Mouse (Mus musculus): ENCODE data around the gene Lsamp. TPM values are rescaled to one million over a fixed set of nuclear protein-coding genes. Genes with fewer than 3 reads are reported as not detected.

The Lsamp gene
- total RNA-seq, 2 experiments from 2014 or later = not detected

- no peak for ATAC-seq (ENCODE audit: poor library complexity, severe bottlenecking)
Observed at GRCm38 (mm10) chr16:41481832-41482231, 1497.7 kb downstream of the Lsamp start.

GRCm38 (mm10) chr16:41510915-41511552 lies 1526.9 kb downstream of the Lsamp start:
- ATAC-seq (ENCODE audit: poor library complexity, severe bottlenecking) = no peak

DNA sequence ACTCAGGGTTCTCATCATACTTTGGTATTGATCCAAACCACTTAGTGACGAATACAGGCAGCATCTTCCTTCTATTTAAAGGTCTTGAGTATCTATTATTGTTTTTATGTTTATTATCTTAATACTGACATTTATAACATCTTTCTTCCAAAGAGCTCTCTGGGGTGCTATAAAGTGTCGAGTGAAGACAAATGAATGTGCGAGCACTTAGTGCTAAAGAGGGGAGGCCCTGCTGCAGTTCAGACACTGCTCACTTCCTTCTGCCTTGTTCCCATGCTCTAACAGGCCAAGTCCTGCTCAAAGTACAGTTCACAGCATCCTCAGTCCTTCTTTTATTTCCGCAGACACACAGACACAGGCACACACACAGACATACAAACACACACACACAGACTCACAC lies 1537.4 kb downstream of the Lsamp start:
- no peak for ATAC-seq (ENCODE audit: poor library complexity, severe bottlenecking)

- no peak for ATAC-seq (ENCODE audit: poor library complexity, severe bottlenecking)
Observed at GRCm38 (mm10) chr16:41524266-41524665, 1540.1 kb downstream of the Lsamp start.

DNA sequence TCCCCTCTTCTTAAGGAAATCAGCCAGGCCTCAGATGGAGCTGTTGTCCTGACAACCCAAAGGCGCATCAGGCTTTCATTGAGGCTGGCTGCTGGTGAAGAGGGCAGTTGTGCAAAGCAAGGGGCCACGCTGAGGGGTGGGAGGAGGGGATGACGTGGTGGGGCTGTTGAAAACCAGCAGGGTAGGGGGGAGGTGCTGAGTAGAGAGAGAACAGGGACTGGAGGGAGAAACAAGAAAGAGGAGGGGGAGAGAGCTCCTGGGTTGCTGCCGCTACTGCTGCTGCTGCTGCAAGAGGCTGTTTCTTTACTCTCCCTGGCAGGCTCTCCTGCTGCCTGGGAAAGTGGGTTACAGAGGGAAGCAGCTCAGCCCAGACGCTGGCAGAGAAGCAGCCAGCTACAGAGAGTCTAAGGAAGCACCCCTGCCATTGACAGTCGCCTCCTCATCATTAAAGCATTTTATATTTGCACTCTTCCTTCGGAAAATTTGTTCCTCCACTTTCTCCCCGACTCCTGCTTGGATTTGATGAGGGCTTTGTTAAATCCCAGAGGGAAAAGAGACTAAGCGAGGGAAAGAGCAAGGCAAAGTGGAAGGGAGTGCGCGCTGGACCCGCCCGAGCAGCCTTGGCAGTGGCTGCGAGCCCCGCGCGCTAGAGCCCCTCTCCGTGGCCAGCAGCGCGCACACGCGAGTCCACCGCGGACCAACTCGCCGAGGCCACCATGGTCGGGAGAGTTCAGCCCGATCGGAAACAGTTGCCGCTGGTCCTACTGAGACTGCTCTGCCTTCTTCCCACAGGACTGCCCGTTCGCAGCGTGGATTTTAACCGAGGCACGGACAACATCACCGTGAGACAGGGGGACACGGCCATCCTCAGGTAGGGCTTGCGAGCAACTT lies 1548.7 kb downstream of the Lsamp start:
- no peak for ATAC-seq (ENCODE audit: poor library complexity, severe bottlenecking)

GRCm38 (mm10) chr16:41533686-41534085 lies 1549.5 kb downstream of the Lsamp start:
- no peak for ATAC-seq (ENCODE audit: poor library complexity, severe bottlenecking)

GRCm38 (mm10) chr16:41535806-41536205 lies 1551.6 kb downstream of the Lsamp start:
- ATAC-seq (ENCODE audit: poor library complexity, severe bottlenecking) = no peak

DNA sequence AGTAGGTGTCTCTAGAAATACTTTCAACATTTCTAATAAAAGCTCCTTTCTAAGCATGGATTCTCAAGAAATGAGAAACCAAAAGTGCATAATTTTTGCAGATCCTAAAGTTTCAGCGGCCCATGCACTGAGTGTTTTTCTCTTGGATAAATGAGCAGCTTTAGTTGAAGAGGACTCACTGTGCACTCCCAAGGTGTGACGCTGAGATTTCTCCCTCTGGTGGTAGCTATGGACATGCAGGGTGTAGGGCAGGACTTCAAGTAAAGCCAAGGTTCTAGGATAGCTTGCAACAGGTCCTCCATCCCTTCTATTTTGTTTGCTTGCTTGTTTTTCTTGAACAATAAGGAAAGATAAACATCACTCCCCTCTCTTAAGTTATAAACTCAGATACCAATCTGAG lies 1558.5 kb downstream of the Lsamp start:
- ATAC-seq (ENCODE audit: poor library complexity, severe bottlenecking) = no peak

GRCm38 (mm10) chr16:41551164-41551563 lies 1567.0 kb downstream of the Lsamp start:
- no peak for ATAC-seq (ENCODE audit: poor library complexity, severe bottlenecking)

- no peak for ATAC-seq (ENCODE audit: poor library complexity, severe bottlenecking)
Observed at GRCm38 (mm10) chr16:41551851-41552262, 1567.7 kb downstream of the Lsamp start.

DNA sequence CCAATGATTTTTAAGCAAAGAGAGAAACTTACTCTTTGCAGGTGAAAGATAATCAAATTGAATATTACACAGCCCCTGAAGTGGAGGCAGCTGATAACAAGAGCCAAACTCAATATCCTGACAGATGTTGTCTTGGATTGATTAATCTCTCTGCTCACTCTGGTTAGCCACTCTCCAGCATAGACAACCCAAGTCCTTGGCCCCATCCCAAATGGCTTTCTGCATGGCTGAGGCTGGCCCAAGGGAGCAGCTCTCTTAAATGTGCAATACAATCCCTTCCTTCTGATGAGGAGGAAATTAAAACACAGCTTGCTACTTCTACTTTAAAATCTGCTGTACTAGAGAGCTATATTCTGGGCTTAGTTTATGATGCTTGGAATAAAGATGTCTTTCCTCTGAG lies 1572.9 kb downstream of the Lsamp start:
- ATAC-seq (ENCODE audit: poor library complexity, severe bottlenecking) = no peak

- ATAC-seq (ENCODE audit: poor library complexity, severe bottlenecking) = no peak
Observed at GRCm38 (mm10) chr16:41565233-41565632, 1581.1 kb downstream of the Lsamp start.

DNA sequence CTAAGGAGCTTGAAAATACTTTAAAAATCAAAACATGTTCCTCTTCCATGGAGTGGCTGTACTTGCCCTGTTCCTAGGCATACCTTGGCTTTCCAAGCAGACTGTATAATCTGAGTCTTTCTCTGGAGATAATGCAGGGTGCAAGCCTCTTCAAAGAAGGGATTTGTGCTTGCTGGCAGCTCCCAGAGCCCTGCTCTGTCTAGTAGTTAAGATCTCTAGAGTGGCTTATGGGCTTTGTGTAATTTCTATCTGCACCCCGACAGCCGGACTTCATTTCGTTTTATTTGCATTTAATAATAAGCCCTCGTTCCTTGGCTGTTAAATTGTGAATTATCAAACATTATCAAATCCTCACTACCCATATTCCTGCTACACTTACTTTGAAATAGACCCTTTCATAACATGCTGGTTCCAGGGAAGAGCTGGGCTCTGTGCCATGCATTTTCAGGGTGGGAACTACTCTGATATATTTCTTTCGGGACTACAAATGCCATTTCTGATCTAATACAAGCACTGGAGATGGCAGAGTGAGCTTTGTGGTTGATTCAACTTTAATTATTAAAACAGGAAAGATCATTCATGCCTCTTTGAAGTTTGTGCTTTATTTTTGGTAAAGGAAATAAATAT lies 1604.6 kb downstream of the Lsamp start:
- no peak for ATAC-seq (ENCODE audit: poor library complexity, severe bottlenecking)

DNA sequence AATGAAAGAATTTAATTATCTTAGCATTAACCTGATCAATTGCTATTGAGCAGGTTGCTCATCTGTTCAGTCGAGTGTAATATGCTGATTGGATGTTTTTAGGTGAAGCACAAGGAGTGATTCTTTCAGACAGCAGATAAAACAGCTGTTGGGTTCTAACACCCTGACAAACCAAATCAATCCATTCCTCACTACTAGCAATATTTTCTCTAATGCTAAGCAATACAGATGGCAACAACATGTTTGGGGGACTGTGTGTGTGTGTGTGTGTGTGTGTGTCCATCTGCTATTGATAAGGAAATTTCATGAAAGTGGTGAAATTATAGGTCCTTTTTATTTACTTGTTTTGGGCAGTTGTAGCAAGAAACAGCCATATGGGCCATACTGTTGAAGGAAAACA lies 1628.1 kb downstream of the Lsamp start:
- ATAC-seq (ENCODE audit: poor library complexity, severe bottlenecking) = no peak

GRCm38 (mm10) chr16:41623871-41624270 lies 1639.7 kb downstream of the Lsamp start:
- no peak for ATAC-seq (ENCODE audit: poor library complexity, severe bottlenecking)

GRCm38 (mm10) chr16:41633898-41634297 lies 1649.7 kb downstream of the Lsamp start:
- no peak for ATAC-seq (ENCODE audit: poor library complexity, severe bottlenecking)

GRCm38 (mm10) chr16:41640876-41641275 lies 1656.7 kb downstream of the Lsamp start:
- no peak for ATAC-seq (ENCODE audit: poor library complexity, severe bottlenecking)

GRCm38 (mm10) chr16:41653261-41653660 lies 1669.1 kb downstream of the Lsamp start:
- no peak for ATAC-seq (ENCODE audit: poor library complexity, severe bottlenecking)

- ATAC-seq (ENCODE audit: poor library complexity, severe bottlenecking) = no peak
Observed at GRCm38 (mm10) chr16:41674316-41675038, 1690.3 kb downstream of the Lsamp start.

DNA sequence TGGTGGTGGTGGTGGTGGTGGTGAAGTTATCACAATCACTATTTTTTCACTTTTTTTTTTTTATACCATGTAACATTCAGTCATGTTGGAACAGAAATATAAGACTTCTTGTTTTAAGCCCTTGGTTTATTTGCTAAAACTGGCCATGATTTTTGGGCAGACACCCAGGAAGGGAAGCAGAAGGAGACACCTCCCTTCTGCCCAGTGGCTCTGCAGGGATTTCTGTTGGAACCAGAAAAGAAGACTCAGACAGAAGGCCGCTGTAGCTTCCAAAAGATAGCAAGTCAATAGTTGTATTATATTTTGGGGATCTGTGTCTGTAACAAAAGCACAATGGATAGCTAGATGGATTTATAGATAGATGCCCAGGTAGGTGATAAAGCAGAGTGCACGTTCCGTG lies 1691.6 kb downstream of the Lsamp start:
- ATAC-seq (ENCODE audit: poor library complexity, severe bottlenecking) = no peak

- no peak for ATAC-seq (ENCODE audit: poor library complexity, severe bottlenecking)
Observed at GRCm38 (mm10) chr16:41692435-41692834, 1708.3 kb downstream of the Lsamp start.

Data from megakaryocyte, adult 5-6 weeks (primary cell).